Mouse (Mus musculus) limb, embryonic 15.5 days (tissue): ENCODE results near the gene Ugt1a6b. TPM values are rescaled to one million over a fixed set of nuclear protein-coding genes. Genes with fewer than 3 reads are reported as not detected.

Experiments used
- ATAC-seq: fragments of 200-750 bp; cut with Nextera tagmentation; 2 replicates; pipeline ENCODE4 v1.8.0; 2017; ENCODE audit warnings: low read depth, moderate TSS enrichment; ENCODE audit not compliant: insufficient number of reproducible peaks, low FRiP score, low TSS enrichment
- H3K27ac ChIP-seq: fragments of 300-500 bp; sonication (generic); 2 replicates; pipeline ENCODE4 v1.5.1; 2015; ENCODE audit warnings: moderate library complexity, mild to moderate bottlenecking, inconsistent platforms
- H3K27me3 ChIP-seq: fragments of 300-500 bp; sonication (generic); 2 replicates; pipeline ENCODE4 v1.6.1; 2015; ENCODE audit warnings: inconsistent platforms
- H3K36me3 ChIP-seq: fragments of 300-500 bp; sonication (generic); 2 replicates; pipeline ENCODE4 v1.6.1; 2015; ENCODE audit warnings: inconsistent platforms
- H3K4me1 ChIP-seq: fragments of 300-500 bp; sonication (generic); 2 replicates; pipeline ENCODE4 v1.6.1; 2015; ENCODE audit warnings: inconsistent platforms
- H3K4me2 ChIP-seq: fragments of 300-500 bp; sonication (generic); 2 replicates; pipeline ENCODE4 v1.6.1; 2015; ENCODE audit warnings: mild to moderate bottlenecking, inconsistent platforms
- H3K4me3 ChIP-seq: fragments of 300-500 bp; sonication (generic); 2 replicates; pipeline ENCODE4 v1.5.1; 2015; ENCODE audit warnings: mild to moderate bottlenecking, inconsistent platforms
- H3K9ac ChIP-seq: fragments of 300-500 bp; sonication (generic); 2 replicates; pipeline ENCODE4 v1.6.1; 2015; ENCODE audit warnings: inconsistent platforms
- H3K9me3 ChIP-seq: fragments of 300-500 bp; sonication (generic); 2 replicates; pipeline ENCODE4 v1.6.1; 2016; ENCODE audit warnings: inconsistent platforms
- WGBS: fragments of 180-500 bp; shearing (Covaris S2); methylation state at CpG from one replicate; pipeline ENCODE4 v1.1.7; 2015; 5-methylcytosine and 5-hydroxymethylcytosine counted together
- polyA plus RNA-seq: library from polyadenylated mRNA; unstranded; fragments of >200 nt; fragmentation: Nextera tagmentation; extraction: Ambion mirVana; gene quantifications from 2 replicates; pipeline ENCODE4 v1.2.1, GENCODE M21; 2015

The Ugt1a6b gene
- polyA plus RNA-seq, 1 experiment from 2014 or later: 1.00 TPM

DNA sequence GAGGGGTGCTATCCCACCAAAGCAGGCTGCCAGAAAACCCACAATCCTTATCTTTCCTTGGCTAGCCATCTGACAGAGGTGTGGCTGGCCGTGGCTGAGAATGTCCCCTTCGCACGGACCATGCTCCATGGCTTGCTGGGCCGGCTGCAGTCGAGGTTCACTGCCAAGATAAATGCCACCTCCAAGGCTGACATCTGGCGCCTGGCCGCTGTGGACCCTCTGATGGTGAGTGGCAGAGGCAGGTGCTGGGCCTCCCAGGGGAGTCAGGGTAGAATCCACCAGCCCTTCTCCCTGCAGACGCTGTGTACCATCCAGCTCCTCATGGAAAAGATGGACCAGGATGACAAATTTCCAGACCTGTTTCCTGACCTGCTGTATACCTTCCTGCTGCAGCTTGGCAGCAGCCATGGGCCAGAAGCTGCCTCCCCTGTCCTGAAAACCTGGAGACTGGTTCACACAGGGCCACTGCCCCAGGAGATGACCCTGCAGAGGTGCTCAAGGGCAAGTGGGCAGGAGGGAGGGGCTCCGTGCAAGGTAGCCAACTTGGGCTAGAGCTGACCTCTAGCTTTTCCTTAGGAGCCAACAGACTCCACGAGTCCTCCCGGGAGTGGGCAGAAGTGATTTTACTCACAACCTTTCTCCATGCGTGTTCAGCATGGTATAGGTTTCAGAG is 151.9 kb downstream of the Ugt1a6b start:
- H3K36me3 ChIP-seq: peaks cover 9% of the 10 kb centered on the region
- no peak overlapping the region for H3K27ac ChIP-seq
- H3K27me3 ChIP-seq: no peaks in the 10 kb centered on the region
- H3K4me2 ChIP-seq: no peak overlapping the region
- H3K4me1 ChIP-seq: peaks cover 7% of the 10 kb centered on the region
- ATAC-seq: 0 out of 2 replicates have a peak, but pooled peaks have one; percentile 0
- no peak overlapping the region for H3K4me3 ChIP-seq
- H3K9ac ChIP-seq: no peak overlapping the region
- H3K9me3 ChIP-seq: peaks cover 32% of the 10 kb centered on the region
- 85% methylated on average over 12 of the region's 12 CpGs for WGBS

DNA sequence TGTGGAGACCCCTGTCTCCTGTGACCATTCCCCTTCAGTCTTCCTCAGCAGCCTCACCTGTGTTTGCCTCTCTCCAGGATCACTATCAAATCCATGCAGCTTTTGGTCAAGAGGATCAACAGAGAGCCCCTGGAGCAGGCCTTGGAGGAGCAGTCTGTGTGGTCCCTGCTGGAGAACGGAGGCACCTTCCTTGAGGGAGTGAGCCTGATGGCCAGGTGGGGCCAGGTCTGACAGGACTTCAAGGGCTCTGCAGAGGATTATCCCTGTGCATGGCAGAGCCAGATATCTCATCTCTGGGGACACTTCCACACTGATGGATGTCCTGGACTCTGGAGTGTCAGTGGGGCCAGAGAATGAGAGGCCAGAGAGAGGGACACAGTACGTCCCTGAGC is 152.4 kb downstream of the Ugt1a6b start:
- Histone ChIP-seq H3K4me2 (no peak overlapping the region), H3K4me3 (no peak overlapping the region), H3K4me1 (peaks cover 7% of the 10 kb centered on the region), H3K9me3 (peaks cover 28% of the 10 kb centered on the region), H3K9ac (no peak overlapping the region), H3K27ac (no peak overlapping the region), H3K36me3 (peaks cover 14% of the 10 kb centered on the region), H3K27me3 (no peaks in the 10 kb centered on the region)
- 51% methylated on average over 2 of the region's 2 CpGs for WGBS
- ATAC-seq: no peak

DNA sequence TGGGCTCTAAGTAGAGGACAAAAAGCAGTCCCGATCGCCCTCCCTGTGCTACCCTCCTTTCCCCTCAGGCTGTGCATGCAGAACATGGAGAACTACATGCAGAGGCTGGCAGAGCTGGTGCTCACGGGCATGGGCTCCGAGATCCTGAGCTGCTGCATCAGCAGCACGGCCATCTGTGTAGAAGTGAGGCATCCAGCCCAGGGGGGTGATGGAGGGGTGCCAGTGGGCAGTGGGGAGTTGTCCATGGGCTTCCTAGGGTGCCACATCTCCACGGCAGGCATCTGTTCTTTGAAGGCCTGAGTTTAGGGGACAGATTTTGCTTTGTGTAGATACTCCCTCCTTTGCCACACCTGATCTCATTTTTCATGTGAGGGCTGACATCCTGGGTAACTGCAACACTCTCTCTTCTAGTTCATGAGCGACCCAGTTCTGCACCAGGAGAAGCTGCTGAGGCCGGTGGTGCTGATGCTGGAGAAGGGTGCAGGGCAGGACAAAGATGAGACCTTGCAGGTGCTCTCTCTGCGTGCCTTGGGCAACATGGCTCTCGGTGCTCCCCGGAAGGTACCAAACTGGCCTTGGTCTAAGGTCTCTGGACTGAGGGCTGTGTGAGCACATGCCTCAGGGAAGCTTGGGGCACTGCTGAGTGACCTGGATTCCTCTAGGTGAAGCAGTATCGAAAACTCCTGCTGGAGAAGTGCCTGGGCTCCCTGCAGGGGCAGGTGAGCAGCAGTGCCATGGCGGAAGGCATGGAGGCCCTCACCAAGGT is 153.1 kb downstream of the Ugt1a6b start:
- no peaks in the 10 kb centered on the region for H3K27me3 ChIP-seq
- WGBS: 77% methylated on average over 13 of the region's 13 CpGs
- no peak overlapping the region for H3K4me3 ChIP-seq
- no peak overlapping the region for H3K4me2 ChIP-seq
- peaks cover 21% of the 10 kb centered on the region for H3K9me3 ChIP-seq
- no peak overlapping the region for H3K27ac ChIP-seq
- H3K4me1 ChIP-seq: peaks cover 7% of the 10 kb centered on the region
- peaks cover 21% of the 10 kb centered on the region for H3K36me3 ChIP-seq
- ATAC-seq: no peak
- H3K9ac ChIP-seq: no peak overlapping the region

DNA sequence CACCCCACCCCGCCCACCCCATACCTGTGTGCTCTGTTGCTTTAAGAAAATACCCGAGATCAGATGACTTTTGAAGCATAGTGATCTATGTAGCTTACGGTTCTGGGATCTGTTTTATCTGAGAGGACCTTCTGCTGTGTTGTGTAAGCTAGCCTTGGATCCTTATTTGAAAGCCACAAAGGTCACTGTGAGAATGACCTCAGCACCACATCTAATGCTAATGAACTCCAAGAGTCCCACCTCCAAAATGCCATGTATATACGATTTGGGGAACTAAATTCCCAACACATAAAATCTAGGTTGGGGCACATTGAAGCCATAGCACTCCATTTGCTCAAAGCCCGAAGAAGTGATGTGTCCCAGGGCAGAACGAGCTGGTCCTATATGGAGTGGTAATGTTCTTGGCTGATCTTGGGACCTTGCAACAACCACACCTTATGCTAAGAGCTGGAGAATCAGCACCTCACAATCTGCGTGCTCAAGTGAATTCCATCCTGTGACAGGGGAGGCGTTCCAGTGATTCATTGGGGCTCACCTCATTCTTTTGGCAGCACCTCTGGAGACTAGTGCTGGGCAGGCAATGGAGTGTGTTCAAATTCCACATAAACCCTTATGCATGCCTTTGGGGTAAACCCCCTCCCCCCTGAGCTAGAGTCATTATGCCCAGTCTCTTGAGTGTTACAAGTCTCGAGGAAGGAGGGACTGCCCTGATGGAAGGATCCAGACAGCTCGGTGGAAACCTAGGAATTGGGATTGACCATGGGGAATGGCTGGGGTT is 154.0 kb downstream of the Ugt1a6b start:
- Histone ChIP-seq H3K4me3 (no peak overlapping the region), H3K9me3 (peaks cover 16% of the 10 kb centered on the region), H3K9ac (no peak overlapping the region), H3K27me3 (no peaks in the 10 kb centered on the region), H3K4me1 (peaks cover 14% of the 10 kb centered on the region), H3K27ac (no peak overlapping the region), H3K36me3 (peaks cover 30% of the 10 kb centered on the region), H3K4me2 (no peak overlapping the region)
- 69% methylated on average over 10 of the region's 10 CpGs for whole genome bisulfite sequencing
- no peak for ATAC-seq

DNA sequence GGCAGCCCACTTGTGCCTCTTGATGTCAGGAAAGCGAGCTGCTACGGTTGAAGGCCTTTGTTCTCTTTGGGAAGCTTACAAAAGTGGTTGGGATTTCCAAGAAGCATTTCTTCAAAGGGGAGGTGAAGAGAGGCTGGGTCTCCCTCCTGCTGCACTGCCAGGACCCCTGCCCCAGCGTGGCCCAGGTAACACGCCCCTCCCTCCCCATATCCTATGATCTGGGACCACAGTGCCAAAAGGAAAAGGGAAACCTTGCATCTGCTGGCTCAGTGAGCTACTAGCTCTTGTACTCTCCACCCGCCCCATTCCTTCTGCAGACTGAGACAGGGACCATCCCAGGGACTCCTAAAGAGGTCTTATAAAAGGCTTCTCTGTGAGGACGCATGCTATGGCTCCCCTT is 154.6 kb downstream of the Ugt1a6b start:
- ATAC-seq: no peak
- Histone ChIP-seq H3K4me2 (no peak overlapping the region), H3K27me3 (no peaks in the 10 kb centered on the region), H3K4me1 (peaks cover 14% of the 10 kb centered on the region), H3K9me3 (0 out of 2 replicates have a peak, but pooled peaks cover 10% of the 10 kb centered on the region), H3K36me3 (peaks cover 36% of the 10 kb centered on the region), H3K9ac (no peak overlapping the region), H3K27ac (no peak overlapping the region), H3K4me3 (no peak overlapping the region)
- WGBS: 83% methylated on average over 6 of the region's 6 CpGs

DNA sequence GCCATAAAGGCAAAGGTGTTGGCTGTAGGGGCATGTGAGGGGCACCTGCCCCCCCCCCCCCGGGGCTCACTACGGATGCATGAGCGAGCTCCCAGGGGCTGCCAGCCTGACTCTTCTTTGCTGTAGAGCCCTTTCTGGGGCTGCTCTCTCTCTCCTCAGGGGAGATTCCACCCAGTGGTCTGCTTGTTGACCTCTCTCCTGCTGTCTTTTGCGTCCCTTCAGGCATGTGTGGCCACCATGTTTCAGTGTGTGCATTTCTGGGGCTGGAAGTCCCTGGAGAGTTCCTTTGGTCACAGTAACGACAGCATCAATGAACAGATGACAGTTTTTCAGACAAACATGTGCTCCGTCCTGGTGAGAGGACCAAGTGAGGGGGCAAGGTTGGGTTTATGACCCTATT is 155.3 kb downstream of the Ugt1a6b start:
- Histone ChIP-seq H3K9me3 (0 out of 2 replicates have a peak, but pooled peaks cover 5% of the 10 kb centered on the region), H3K4me3 (no peak overlapping the region), H3K36me3 (peaks cover 42% of the 10 kb centered on the region), H3K27me3 (no peaks in the 10 kb centered on the region), H3K27ac (no peak overlapping the region), H3K9ac (no peak overlapping the region), H3K4me1 (peaks cover 14% of the 10 kb centered on the region), H3K4me2 (no peak overlapping the region)
- 66% methylated on average over 6 of the region's 6 CpGs for WGBS
- no peak for ATAC-seq

DNA sequence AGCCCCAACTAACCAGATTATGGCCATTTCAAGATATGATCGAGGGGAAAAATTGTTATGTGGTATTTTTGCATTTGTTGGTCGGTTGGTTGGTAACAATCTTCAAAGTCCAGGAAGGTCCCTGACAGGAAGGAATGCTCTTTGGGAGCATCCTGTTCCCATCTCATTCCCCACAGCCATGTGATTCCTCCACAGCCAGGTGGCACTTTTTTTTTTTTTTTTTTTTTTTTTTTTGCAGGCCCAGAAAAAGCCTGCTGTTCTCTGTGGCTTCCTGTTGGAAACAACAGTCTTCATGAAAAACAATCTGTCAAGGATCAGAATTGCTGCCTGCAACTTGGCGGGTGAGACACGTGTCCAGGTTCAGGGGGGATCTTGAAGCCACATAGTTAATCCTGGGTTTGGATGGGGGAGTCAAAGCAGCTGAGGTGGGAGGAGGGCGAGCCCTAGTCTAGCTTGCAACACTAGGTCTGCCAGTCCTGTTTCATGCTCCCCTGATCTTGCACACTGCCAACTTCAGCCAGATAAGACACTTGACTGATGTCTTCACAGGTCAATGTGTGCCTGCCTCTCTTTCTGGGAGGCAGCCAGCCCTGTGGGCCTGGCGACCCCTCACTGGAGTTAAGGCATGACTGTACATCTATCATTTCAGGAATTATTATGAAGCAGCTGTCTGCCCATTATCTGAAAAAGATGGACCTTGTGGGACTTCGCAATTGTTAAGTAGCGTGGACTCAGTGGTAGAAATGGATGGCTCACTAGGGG is 156.0 kb downstream of the Ugt1a6b start:
- Histone ChIP-seq H3K4me3 (no peak overlapping the region), H3K4me1 (peaks cover 14% of the 10 kb centered on the region), H3K27ac (peak overlapping the region; percentile 1; the same call in 1 of the 2 replicates), H3K9ac (no peak overlapping the region), H3K27me3 (no peaks in the 10 kb centered on the region), H3K9me3 (0 out of 2 replicates have a peak, but pooled peaks cover 5% of the 10 kb centered on the region), H3K36me3 (peaks cover 50% of the 10 kb centered on the region), H3K4me2 (no peak overlapping the region)
- 72% methylated on average over 8 of the region's 8 CpGs for WGBS
- ATAC-seq: no peak

DNA sequence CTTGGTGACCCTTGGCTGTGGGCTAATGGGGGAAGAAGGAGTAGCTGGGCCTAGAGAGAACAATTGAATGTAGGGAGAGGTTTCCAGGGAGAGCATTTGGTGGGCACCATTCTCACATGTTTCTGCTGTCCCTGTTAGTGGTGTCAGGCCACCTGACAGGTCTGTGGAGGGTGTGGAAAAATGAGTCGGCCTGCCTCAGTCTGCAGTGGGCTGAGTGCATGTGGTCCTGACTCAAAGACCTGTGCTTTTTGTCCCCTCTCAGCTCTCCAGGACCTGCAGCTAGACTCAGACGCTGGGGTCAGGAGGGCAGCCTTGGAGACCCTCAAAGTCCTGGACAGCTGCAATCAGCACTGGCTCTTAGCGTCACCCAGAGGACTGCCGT is 156.6 kb downstream of the Ugt1a6b start:
- H3K4me3 ChIP-seq: no peak overlapping the region
- 0 out of 2 replicates have a peak, but pooled peaks cover 5% of the 10 kb centered on the region for H3K9me3 ChIP-seq
- H3K9ac ChIP-seq: no peak overlapping the region
- H3K27ac ChIP-seq: no peak overlapping the region; the same call in 1 of the 2 replicates
- no peak for ATAC-seq
- H3K36me3 ChIP-seq: peaks cover 55% of the 10 kb centered on the region
- H3K4me2 ChIP-seq: no peak overlapping the region
- H3K27me3 ChIP-seq: no peaks in the 10 kb centered on the region
- WGBS: 77% methylated on average over 4 of the region's 4 CpGs
- peaks cover 14% of the 10 kb centered on the region for H3K4me1 ChIP-seq

DNA sequence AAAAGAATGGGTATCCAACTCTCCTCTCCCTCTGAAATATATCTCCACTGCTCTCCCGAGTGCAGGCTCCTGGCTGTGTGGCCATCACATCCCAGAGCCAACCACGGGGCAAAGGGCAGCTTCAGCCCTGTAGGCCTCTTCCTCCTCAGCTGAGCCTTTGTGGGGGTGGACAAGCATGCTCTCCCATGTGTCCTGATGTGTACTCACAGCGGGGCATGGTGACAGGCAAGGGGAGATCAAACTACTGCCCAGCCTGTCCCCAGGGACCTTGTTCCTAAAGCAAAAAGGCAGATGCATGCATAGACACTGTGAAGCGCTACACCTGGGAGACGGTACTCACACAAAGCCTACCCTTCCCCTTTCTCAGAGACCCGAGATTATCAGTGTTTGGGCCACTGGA is 157.1 kb downstream of the Ugt1a6b start:
- H3K9ac ChIP-seq: no peak overlapping the region
- peaks cover 60% of the 10 kb centered on the region for H3K36me3 ChIP-seq
- 79% methylated on average over 6 of the region's 6 CpGs for WGBS
- peaks cover 14% of the 10 kb centered on the region for H3K4me1 ChIP-seq
- peak; percentile 11 for ATAC-seq
- no peak overlapping the region; the same call in 1 of the 2 replicates for H3K27ac ChIP-seq
- H3K27me3 ChIP-seq: no peaks in the 10 kb centered on the region
- no peak overlapping the region for H3K4me2 ChIP-seq
- 0 out of 2 replicates have a peak, but pooled peaks cover 3% of the 10 kb centered on the region for H3K9me3 ChIP-seq
- no peak overlapping the region for H3K4me3 ChIP-seq

DNA sequence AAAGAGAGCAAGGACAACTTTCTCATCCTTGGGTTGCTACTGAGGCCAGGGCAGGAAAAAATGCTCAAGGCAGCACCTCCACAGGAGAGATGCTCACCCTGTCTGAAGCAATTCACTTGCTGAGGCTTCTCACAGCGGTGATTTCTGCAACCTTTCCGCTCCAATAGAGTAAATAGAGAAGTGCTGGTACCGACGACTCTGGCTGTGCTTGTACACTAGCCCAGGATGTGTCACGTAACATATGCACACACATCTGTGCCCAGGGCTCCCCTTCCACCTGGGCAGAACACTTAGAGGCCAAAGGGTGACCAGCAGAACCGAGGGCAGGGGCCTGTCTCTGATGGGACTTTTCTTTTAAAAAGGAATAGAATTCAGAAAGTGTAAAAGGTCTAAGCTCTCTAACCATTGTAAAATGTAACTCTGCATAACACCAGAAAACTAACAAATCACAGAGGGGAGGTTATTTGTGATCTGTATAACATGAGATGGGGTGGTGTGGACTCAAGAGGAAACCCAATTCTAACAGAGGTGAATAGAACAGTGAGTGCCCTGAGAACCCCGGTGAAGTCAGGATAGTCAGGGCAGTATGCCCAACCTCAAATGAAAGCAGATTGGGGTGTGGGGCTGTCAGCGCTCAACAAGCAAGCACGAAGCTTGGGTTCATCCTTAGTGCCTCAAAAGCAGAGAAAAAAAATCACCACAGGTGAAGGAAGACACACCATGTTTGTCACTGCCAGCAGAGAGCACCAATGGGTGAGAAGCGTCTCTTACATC is 157.7 kb downstream of the Ugt1a6b start:
- peaks cover 67% of the 10 kb centered on the region for H3K36me3 ChIP-seq
- no peaks in the 10 kb centered on the region for H3K9me3 ChIP-seq
- WGBS: 83% methylated on average over 10 of the region's 10 CpGs

DNA sequence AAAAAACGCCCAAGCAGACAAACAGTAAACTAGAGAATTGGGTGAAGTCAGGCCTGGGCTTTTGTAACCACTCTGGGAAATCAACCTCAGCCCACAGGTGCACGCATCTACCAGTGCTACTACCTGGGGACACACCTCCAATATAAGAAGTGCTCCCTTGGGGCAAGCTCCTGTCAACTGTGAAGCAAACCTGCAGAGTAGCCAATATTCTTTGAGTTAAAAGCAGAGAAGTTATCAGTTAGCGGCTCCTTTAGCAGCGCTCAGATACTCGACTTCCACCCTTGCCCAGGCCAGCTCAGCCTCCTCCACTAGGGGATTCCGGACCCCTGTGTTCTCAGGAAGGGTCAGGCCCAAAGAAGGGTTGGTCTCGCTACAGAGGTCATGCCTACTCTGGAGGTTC is 158.7 kb downstream of the Ugt1a6b start:
- no peak overlapping the region for H3K4me2 ChIP-seq
- no peak overlapping the region for H3K4me3 ChIP-seq
- ATAC-seq: no peak
- 80% methylated on average over 7 of the region's 7 CpGs for WGBS
- no peak overlapping the region for H3K9ac ChIP-seq
- H3K9me3 ChIP-seq: no peaks in the 10 kb centered on the region
- no peak overlapping the region; the same call in 1 of the 2 replicates for H3K27ac ChIP-seq
- no peaks in the 10 kb centered on the region for H3K27me3 ChIP-seq
- H3K4me1 ChIP-seq: peaks cover 14% of the 10 kb centered on the region
- H3K36me3 ChIP-seq: peaks cover 76% of the 10 kb centered on the region

More for the DNA sequence above, 157.7 kb downstream of the Ugt1a6b start:
- no peak overlapping the region for H3K4me2 ChIP-seq
- no peak overlapping the region for H3K4me3 ChIP-seq
- no peak overlapping the region for H3K27ac ChIP-seq
- no peak overlapping the region for H3K9ac ChIP-seq
- peaks cover 14% of the 10 kb centered on the region for H3K4me1 ChIP-seq
- no peak for ATAC-seq
- no peaks in the 10 kb centered on the region for H3K27me3 ChIP-seq
